Mouse (Mus musculus) brain, embryonic 14.5 days (tissue): Measurements from ENCODE around the gene Sirt5.

Source experiments
- CTCF ChIP-seq: fragments of 200-500 bp; IDR thresholded peaks from 2 replicates; pipeline ENCODE4 v1.5.1; 2012; ENCODE audit warnings: inconsistent platforms, mild to moderate bottlenecking, moderate library complexity, borderline replicate concordance; ENCODE audit not compliant: insufficient read depth, insufficient read length; ENCODE audit errors: extremely low read depth
- POLR2A ChIP-seq: fragments of 200-500 bp; IDR thresholded peaks from 2 replicates; pipeline ENCODE4 v1.6.1; 2012; ENCODE audit warnings: mild to moderate bottlenecking, inconsistent platforms, borderline replicate concordance; ENCODE audit not compliant: poor library complexity, insufficient read depth, insufficient read length, severe bottlenecking; ENCODE audit errors: extremely low read depth

DNA sequence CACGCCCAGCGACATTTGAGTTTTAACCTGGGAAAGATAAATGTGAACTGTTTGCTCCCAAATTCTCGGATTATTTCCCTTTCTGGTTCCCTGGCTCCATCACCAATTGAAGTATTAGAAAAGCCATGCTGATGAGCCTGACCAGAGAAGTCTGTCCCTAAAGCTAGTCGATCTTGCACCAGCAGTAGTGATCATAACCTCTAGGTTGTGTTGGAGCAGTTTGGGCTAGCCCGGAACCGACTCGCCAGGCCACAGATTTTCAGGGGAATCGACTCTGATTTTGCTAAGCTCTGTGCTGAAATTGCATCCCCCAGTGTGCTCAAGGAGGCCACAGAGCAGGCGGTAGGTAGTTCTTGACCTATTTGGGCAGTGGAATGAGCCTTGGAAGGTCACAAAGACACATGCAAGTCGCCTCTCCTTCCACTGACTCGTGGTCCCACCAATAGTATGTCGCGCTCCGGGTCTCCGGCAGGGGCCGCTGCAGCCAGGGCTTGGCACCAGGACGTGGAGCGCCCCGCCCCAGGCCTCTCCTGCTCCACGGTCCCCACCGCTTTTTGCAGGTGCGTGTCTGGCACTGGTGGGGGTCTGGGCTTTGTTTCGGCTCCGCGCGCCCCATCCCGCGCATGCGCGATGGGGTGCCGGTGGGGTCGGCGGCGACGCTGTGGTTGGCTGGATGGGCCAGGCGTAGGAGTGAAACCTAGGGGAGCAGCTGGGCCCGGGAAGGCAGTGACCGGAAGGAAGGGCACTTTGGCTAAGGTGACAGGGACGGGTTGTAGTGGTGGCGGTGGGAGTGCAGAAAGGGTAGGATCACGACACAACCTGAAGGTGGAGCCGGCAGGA is at the start of gene Sirt5:
- peak; percentile 89 for TF ChIP-seq CTCF
- TF ChIP-seq POLR2A: peak; percentile 49; the same call in 1 of the 2 replicates
